25 mouse cellular contexts compared by ENCODE assay signal in genomic region chr9:76179221-76179620, GRCm38 (mm10). TPM values are rescaled to one million over a fixed set of nuclear protein-coding genes. Genes with fewer than 3 reads are reported as not detected.
A peak's percentile ranks its signal among the peaks of the same experiment; 100 is the strongest.
DNase-seq lines count a peak whose midpoint lies in the region; ATAC-seq and TF ChIP-seq lines count a peak whose summit lies in the region.
"Had no signal": no experiment of that assay in that cellular context is flagged by ENCODE, and none has a peak within 500 bp of the region (broad histone marks: within the 10 kb centered on the region; RNA-seq: fewer than 3 reads in every experiment).

No protein-coding gene starts in this region.

- no peaks in the 10 kb centered on the region for H3K4me1 ChIP-seq in embryonic facial prominence, embryonic 14.5 days (ENCODE audit: control insufficient read depth, insufficient read depth, low read length)
- H3K4me1 ChIP-seq in embryonic facial prominence, embryonic 10.5 days, result no peaks in the 10 kb centered on the region
- H3K4me1 ChIP-seq in limb, embryonic 14.5 days (ENCODE audit: control insufficient read depth, insufficient read depth, low read length), result no peaks in the 10 kb centered on the region
- H3K4me1 ChIP-seq in limb, embryonic 10.5 days, result 0 out of 2 replicates have a peak, but pooled peaks cover 3% of the 10 kb centered on the region
- H3K4me1 ChIP-seq in embryonic facial prominence, embryonic 15.5 days, result no peaks in the 10 kb centered on the region

- H3K4me2 ChIP-seq in embryonic facial prominence, embryonic 14.5 days (ENCODE audit: low read depth, low read length), result no peak overlapping the region
- H3K4me2 ChIP-seq in limb, embryonic 14.5 days (replicated peaks; ENCODE audit: low read depth, low read length, severe bottlenecking), result no peak overlapping the region
- no peak overlapping the region for H3K4me2 ChIP-seq in embryonic facial prominence, embryonic 15.5 days (replicated peaks)

- no peak for ATAC-seq in embryonic facial prominence, embryonic 14.5 days (ENCODE audit: low read depth)
- 0 out of 2 replicates have a peak, but pooled peaks have one; percentile 26 for ATAC-seq in limb, embryonic 14.5 days (ENCODE audit: low FRiP score, low read depth)
- peak; percentile 39; the same call in 1 of the 2 replicates for ATAC-seq in embryonic facial prominence, embryonic 15.5 days (ENCODE audit: insufficient number of reproducible peaks, low FRiP score, low TSS enrichment, low read depth)
- ATAC-seq: activated CD4-positive, CD25-positive, alpha-beta regulatory T cell, adult 4 months; CD4-positive, CD25-positive, alpha-beta regulatory T cell, adult 4 months; Patski had no signal

- no peak overlapping the region for H3K27ac ChIP-seq in embryonic facial prominence, embryonic 14.5 days (replicated peaks; ENCODE audit: low read depth, low read length)
- H3K27ac ChIP-seq in embryonic facial prominence, embryonic 10.5 days (replicated peaks), result no peak overlapping the region
- H3K27ac ChIP-seq in limb, embryonic 14.5 days (replicated peaks; ENCODE audit: low read depth, low read length), result no peak overlapping the region
- no peak overlapping the region for H3K27ac ChIP-seq in limb, embryonic 10.5 days
- no peak overlapping the region for H3K27ac ChIP-seq in embryonic facial prominence, embryonic 15.5 days (replicated peaks)

- no peaks in the 10 kb centered on the region for H3K27me3 ChIP-seq in embryonic facial prominence, embryonic 14.5 days (replicated peaks; ENCODE audit: control insufficient read depth, insufficient read depth, low read length)
- H3K27me3 ChIP-seq in embryonic facial prominence, embryonic 10.5 days (replicated peaks; ENCODE audit: low read depth, poor library complexity, severe bottlenecking), result no peaks in the 10 kb centered on the region
- H3K27me3 ChIP-seq in limb, embryonic 14.5 days (ENCODE audit: control insufficient read depth, insufficient read depth, low read length), result no peaks in the 10 kb centered on the region
- H3K27me3 ChIP-seq in limb, embryonic 10.5 days (ENCODE audit: low read depth, poor library complexity, severe bottlenecking), result no peaks in the 10 kb centered on the region
- no peaks in the 10 kb centered on the region for H3K27me3 ChIP-seq in embryonic facial prominence, embryonic 15.5 days
- H3K27me3 ChIP-seq: CH12.LX had no signal

- H3K9ac ChIP-seq in embryonic facial prominence, embryonic 14.5 days (ENCODE audit: low read depth, low read length), result no peak overlapping the region
- H3K9ac ChIP-seq in limb, embryonic 14.5 days (ENCODE audit: low read depth, low read length, severe bottlenecking), result no peak overlapping the region
- H3K9ac ChIP-seq in embryonic facial prominence, embryonic 15.5 days, result no peak overlapping the region

- no peak overlapping the region for H3K4me3 ChIP-seq in embryonic facial prominence, embryonic 14.5 days (ENCODE audit: low read depth, low read length)
- H3K4me3 ChIP-seq in embryonic facial prominence, embryonic 10.5 days, result no peak overlapping the region
- H3K4me3 ChIP-seq in limb, embryonic 14.5 days (replicated peaks; ENCODE audit: low read length), result no peak overlapping the region
- no peak overlapping the region for H3K4me3 ChIP-seq in limb, embryonic 10.5 days
- no peak overlapping the region for H3K4me3 ChIP-seq in embryonic facial prominence, embryonic 15.5 days (replicated peaks)

- H3K36me3 ChIP-seq in embryonic facial prominence, embryonic 14.5 days (ENCODE audit: control insufficient read depth, insufficient read depth, low read length), result no peaks in the 10 kb centered on the region
- no peaks in the 10 kb centered on the region for H3K36me3 ChIP-seq in embryonic facial prominence, embryonic 10.5 days (replicated peaks)
- no peaks in the 10 kb centered on the region for H3K36me3 ChIP-seq in limb, embryonic 14.5 days (ENCODE audit: control insufficient read depth, insufficient read depth, low read length)
- H3K36me3 ChIP-seq in limb, embryonic 10.5 days, result no peaks in the 10 kb centered on the region
- no peaks in the 10 kb centered on the region for H3K36me3 ChIP-seq in embryonic facial prominence, embryonic 15.5 days
- H3K36me3 ChIP-seq: G1E had no signal

- TF ChIP-seq POLR2A in limb, embryonic 14.5 days (IDR thresholded peaks at IDR 0.05; ENCODE audit: borderline replicate concordance, extremely low read depth, insufficient read depth, insufficient read length), result no peak

- H3K9me3 ChIP-seq in embryonic facial prominence, embryonic 14.5 days (ENCODE audit: control insufficient read depth, low read length), result no peaks in the 10 kb centered on the region
- H3K9me3 ChIP-seq in embryonic facial prominence, embryonic 10.5 days, result no peaks in the 10 kb centered on the region
- no peaks in the 10 kb centered on the region for H3K9me3 ChIP-seq in limb, embryonic 14.5 days (ENCODE audit: control insufficient read depth, low read length)
- H3K9me3 ChIP-seq in limb, embryonic 10.5 days (replicated peaks), result no peaks in the 10 kb centered on the region
- H3K9me3 ChIP-seq in embryonic facial prominence, embryonic 15.5 days (replicated peaks), result no peaks in the 10 kb centered on the region

- peak; percentile 78 for DNase-seq in embryonic facial prominence, embryonic 14.5 days (ENCODE audit: low spot score)
- no peak for DNase-seq in embryonic facial prominence, embryonic 10.5 days (ENCODE audit: low spot score)
- DNase-seq in limb, embryonic 14.5 days (ENCODE audit: low spot score), result peak; percentile 58
- no peak for DNase-seq in limb, embryonic 10.5 days (ENCODE audit: low spot score)
- peak; percentile 3 for DNase-seq in brain, adult 2 months (ENCODE audit: low read depth, low spot score)
- no peak for DNase-seq in urinary bladder, postnatal 10 days (ENCODE audit: low spot score)
- no peak for DNase-seq in thymus, postnatal 14 days
- DNase-seq: adrenal gland, adult 2 months; adrenal gland, adult 8-10 months; adrenal gland, postnatal 10 days; adrenal gland, postnatal 14 days; adrenal gland, postnatal 25 days; adrenal gland, postnatal 36 days; B cell, adult 2 months; cerebellum, adult 11 months; cerebellum, adult 11-12 months; cerebellum, adult 18-20 months had no signal

RNA-seq across cellular contexts. Expression of gene Gfral, which starts 34.2 kb away (rescaled TPM):
- not detected in 2 replicates for polyA plus RNA-seq in embryonic facial prominence, embryonic 14.5 days (2014; fragmentation: Nextera tagmentation; extraction: Ambion mirVana)
- not detected in 2 replicates for polyA plus RNA-seq in embryonic facial prominence, embryonic 10.5 days (2016; fragmentation: Nextera tagmentation; extraction: Ambion mirVana)
- not detected in 2 replicates for polyA plus RNA-seq in limb, embryonic 14.5 days (2012; rRNA removed)
- not detected in 2 replicates for polyA plus RNA-seq in limb, embryonic 14.5 days (2014; fragmentation: Nextera tagmentation; extraction: Ambion mirVana)
- polyA plus RNA-seq in limb, embryonic 10.5 days (2016; fragmentation: Nextera tagmentation; extraction: Ambion mirVana), result not detected in 2 replicates
- not detected in 2 replicates for polyA plus RNA-seq in embryonic facial prominence, embryonic 15.5 days (2015; fragmentation: Nextera tagmentation; extraction: Ambion mirVana)
- polyA plus RNA-seq: activated CD4-positive, CD25-positive, alpha-beta regulatory T cell, adult 4 months; adrenal gland, adult 2 months; brain, embryonic 14.5 days; C2C12; CD4-positive, CD25-positive, alpha-beta regulatory T cell, adult 4 months; G1E; Patski had no signal

Comparison
In these comparisons a context has a peak if more than half of its experiments do, and no peak if none do; other contexts are left out.
1. DNase-seq: peak in embryonic facial prominence, embryonic 14.5 days (single experiment), limb, embryonic 14.5 days (single experiment) and brain, adult 2 months (single experiment); none in embryonic facial prominence, embryonic 10.5 days (single experiment), limb, embryonic 10.5 days (single experiment), urinary bladder, postnatal 10 days (single experiment) and thymus, postnatal 14 days (single experiment).